Comparison of ENCODE assay signal across 8 mouse cellular contexts in the genomic region with DNA sequence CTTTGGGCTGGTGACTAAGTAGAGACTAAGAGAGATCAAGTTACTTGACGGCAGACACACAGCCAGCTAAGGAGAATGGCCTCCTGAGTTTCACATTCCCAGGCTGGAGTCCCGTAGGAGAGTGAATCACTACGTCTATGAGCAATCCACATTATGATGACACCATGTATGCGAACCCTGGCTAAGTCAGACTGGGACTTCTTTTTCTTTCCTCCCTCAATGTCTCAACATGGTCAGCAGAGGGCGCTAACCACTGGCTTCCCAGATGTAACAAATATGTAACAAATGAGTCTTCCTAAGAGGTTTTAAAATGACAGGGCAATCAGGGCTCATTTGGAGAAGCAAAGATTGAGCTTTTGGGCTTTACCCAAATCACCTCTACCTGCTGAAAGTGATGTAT. TPM values are rescaled to one million over a fixed set of nuclear protein-coding genes. Genes with fewer than 3 reads are reported as not detected.
DNase-seq lines count a peak whose midpoint lies in the region; ATAC-seq and TF ChIP-seq lines count a peak whose summit lies in the region.

No protein-coding gene starts in this region.

- peaks cover 35% of the 10 kb centered on the region for H3K4me1 ChIP-seq in hindbrain, embryonic 10.5 days (replicated peaks)
- peaks cover 10% of the 10 kb centered on the region for H3K4me1 ChIP-seq in hindbrain, embryonic 16.5 days (ENCODE audit: control insufficient read depth, insufficient read depth, low read depth, low read length)
- H3K4me1 ChIP-seq in E14TG2a.4 (replicated peaks; ENCODE audit: low read depth, low read length): peaks cover 12% of the 10 kb centered on the region
- H3K4me1 ChIP-seq in brown adipose tissue, adult 24 weeks (ENCODE audit: control insufficient read depth, insufficient read depth, insufficient read length, low read length): peaks cover 2% of the 10 kb centered on the region; the same call in 1 of the 2 replicates

- no peak overlapping the region for H3K9ac ChIP-seq in hindbrain, embryonic 16.5 days (ENCODE audit: low read depth, low read length)

- H3K36me3 ChIP-seq in hindbrain, embryonic 10.5 days: no peaks in the 10 kb centered on the region
- no peaks in the 10 kb centered on the region for H3K36me3 ChIP-seq in hindbrain, embryonic 16.5 days (ENCODE audit: control insufficient read depth, insufficient read depth, low read length)
- no peaks in the 10 kb centered on the region for H3K36me3 ChIP-seq in E14TG2a.4 (ENCODE audit: insufficient read depth, low read length)

- H3K4me3 ChIP-seq in hindbrain, embryonic 10.5 days: no peak overlapping the region
- H3K4me3 ChIP-seq in hindbrain, embryonic 16.5 days (ENCODE audit: low read length): no peak overlapping the region
- H3K4me3 ChIP-seq in E14TG2a.4 (replicated peaks; ENCODE audit: low read length): no peak overlapping the region
- no peak overlapping the region for H3K4me3 ChIP-seq in brown adipose tissue, adult 24 weeks (ENCODE audit: insufficient read depth, low read depth, low read length)

- ATAC-seq in hindbrain, embryonic 16.5 days: no peak
- ATAC-seq in megakaryocyte progenitor cell, adult 5-6 weeks (replicated peaks; ENCODE audit: poor library complexity): peak; percentile 46; the same call in 1 of the 2 replicates
- no peak for ATAC-seq in inflammation-experienced regulatory T-cells, adult 6 months

- DNase-seq in hindbrain, embryonic 10.5 days (ENCODE audit: low spot score): peak; percentile 56
- DNase-seq in frontal cortex, adult 2 months (ENCODE audit: extremely low spot score in 1 of 2, low spot score in 1 of 2): peak; percentile 28 to 76
- peak; percentile 33 to 70 for DNase-seq in layer of hippocampus, adult 18-20 months (ENCODE audit: low spot score in 2 of 2)

- peak overlapping the region; percentile 80; the same call in 1 of the 2 replicates for H3K27ac ChIP-seq in hindbrain, embryonic 10.5 days
- no peak overlapping the region for H3K27ac ChIP-seq in hindbrain, embryonic 16.5 days (ENCODE audit: low read depth, low read length)
- H3K27ac ChIP-seq in brown adipose tissue, adult 24 weeks (replicated peaks; ENCODE audit: low read depth, low read length): peak overlapping the region; percentile 64

- WGBS in hindbrain, embryonic 10.5 days: 35% methylated on average over 5 of the region's 5 CpGs
- WGBS in hindbrain, embryonic 16.5 days: 41% methylated on average over 5 of the region's 5 CpGs

- no peaks in the 10 kb centered on the region for H3K9me3 ChIP-seq in hindbrain, embryonic 10.5 days
- H3K9me3 ChIP-seq in hindbrain, embryonic 16.5 days (ENCODE audit: control insufficient read depth, low read length): no peaks in the 10 kb centered on the region
- peaks cover 22% of the 10 kb centered on the region for H3K9me3 ChIP-seq in E14TG2a.4 (ENCODE audit: low read length)

- peaks cover 12% of the 10 kb centered on the region for H3K27me3 ChIP-seq in hindbrain, embryonic 10.5 days (ENCODE audit: insufficient read depth, poor library complexity, severe bottlenecking)
- no peaks in the 10 kb centered on the region for H3K27me3 ChIP-seq in hindbrain, embryonic 16.5 days (replicated peaks; ENCODE audit: control insufficient read depth, insufficient read depth, low read length)
- peaks cover 21% of the 10 kb centered on the region for H3K27me3 ChIP-seq in E14TG2a.4 (ENCODE audit: insufficient read depth, low read length)

- H3K4me2 ChIP-seq in hindbrain, embryonic 16.5 days (ENCODE audit: low read length): no peak overlapping the region

- TF ChIP-seq CTCF in E14TG2a.4 (conservative IDR thresholded peaks at IDR 0.05; ENCODE audit: low read length): peak; percentile 73

RNA-seq across cellular contexts. Expression of a gene that starts 36.9 kb away (rescaled TPM):
- polyA plus RNA-seq in hindbrain, embryonic 10.5 days (2016; fragmentation: Nextera tagmentation; extraction: Ambion mirVana): 0.09 and 0.22 TPM in 2 replicates
- polyA plus RNA-seq in hindbrain, embryonic 16.5 days (2015; fragmentation: Nextera tagmentation; extraction: Ambion mirVana): 0.67 and 0.75 TPM in 2 replicates
- 1.0 TPM in 1 of 2 replicates, not detected in the other for polyA plus RNA-seq in brown adipose tissue, adult 24 weeks (2012; ENCODE audit: insufficient read depth, insufficient read length, missing spikeins)
- polyA plus RNA-seq in frontal cortex, adult 2 months (2012; rRNA removed): 0.99 and 1.0 TPM in 2 replicates
- 1 to 10 TPM; 2.3 TPM for total RNA-seq in layer of hippocampus, adult 18-20 months (2021)
- not detected in 2 replicates for total RNA-seq in megakaryocyte progenitor cell, adult 5-6 weeks (2015)
- not detected in 2 replicates for total RNA-seq in megakaryocyte progenitor cell, adult 5-6 weeks (2017)
- polyA plus RNA-seq in inflammation-experienced regulatory T-cells, adult 6 months (2017; shearing (Covaris generic)): not detected
